Mouse (Mus musculus) ES-Bruce4 (cell line): ENCODE data around the gene Scamp4.

Source experiments
- CTCF ChIP-seq: IDR thresholded peaks from one replicate; pipeline ENCODE4 v1.8.1; 2011; ENCODE audit warnings: low read depth, low read length
- POLR2A ChIP-seq: IDR thresholded peaks from one replicate; pipeline ENCODE4 v1.8.1; 2011; ENCODE audit warnings: low read length; ENCODE audit not compliant: insufficient read depth

- TF ChIP-seq CTCF (no peak), POLR2A (no peak)
Measured at GRCm38 (mm10) chr10:80606306-80606705, 3.6 kb downstream of the Scamp4 start.
